Mouse (Mus musculus) cerebellum, adult 8-10 months (tissue): ENCODE measurements at regions not wholly inside any gene's neighbourhood (a gene's known extent, or its start where the extent isn't known, plus 50 kb on each side); places are given as distances from the start of the nearest gene placed in this dataset.
A peak's percentile ranks its signal among the peaks of the same experiment; 100 is the strongest.

ENCODE experiments used
- DNase-seq: peaks from one replicate; pipeline ENCODE4 v3.0.0; 2022

DNA sequence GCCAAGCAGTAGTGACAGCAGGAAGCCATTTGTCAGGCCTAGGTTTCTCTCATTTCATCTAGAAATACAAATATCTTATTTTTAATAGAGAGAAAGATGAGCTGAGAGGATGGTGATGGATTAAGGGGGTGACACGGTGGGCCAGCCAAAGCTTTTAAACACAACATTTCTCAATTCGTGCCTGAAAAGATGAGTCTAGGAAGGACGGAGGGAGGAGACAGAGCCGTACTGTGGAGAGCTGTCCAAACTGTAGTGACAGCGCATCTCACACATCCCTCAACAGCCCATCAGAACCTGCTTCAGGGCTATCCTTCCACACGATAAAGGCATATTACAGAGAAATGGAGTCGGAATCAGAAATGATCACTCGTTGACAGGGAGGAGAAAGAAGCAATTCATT is 848.0 kb downstream of the Slc4a3 start:
- DNase-seq: no peak

DNA sequence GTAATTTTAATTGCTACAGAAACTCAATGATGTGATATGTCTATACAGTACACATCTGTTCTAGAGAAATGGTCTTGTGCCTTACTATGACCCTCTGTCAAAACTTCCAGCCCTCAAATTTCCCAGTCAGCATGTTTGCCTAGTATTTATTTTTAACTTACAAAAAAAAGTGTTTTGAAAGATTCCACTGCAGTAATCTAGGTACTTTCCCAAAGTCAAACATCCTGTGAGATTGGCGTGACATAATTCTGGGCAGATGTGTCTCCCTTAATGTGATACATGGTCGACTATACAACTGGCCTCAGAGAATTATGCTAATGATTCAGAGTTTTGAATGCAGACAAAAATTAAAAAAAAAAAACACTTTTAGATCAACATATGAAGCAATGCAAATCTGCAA is 856.8 kb downstream of the Slc4a3 start:
- DNase-seq: no peak

- no peak for DNase-seq
Observed at GRCm38 (mm10) chr1:76404003-76404402, 857.9 kb downstream of the Slc4a3 start.

GRCm38 (mm10) chr1:76410813-76411212 is 864.7 kb downstream of the Slc4a3 start:
- DNase-seq: no peak

- no peak for DNase-seq
Observed at GRCm38 (mm10) chr1:76420525-76420924, 874.5 kb downstream of the Slc4a3 start.

DNA sequence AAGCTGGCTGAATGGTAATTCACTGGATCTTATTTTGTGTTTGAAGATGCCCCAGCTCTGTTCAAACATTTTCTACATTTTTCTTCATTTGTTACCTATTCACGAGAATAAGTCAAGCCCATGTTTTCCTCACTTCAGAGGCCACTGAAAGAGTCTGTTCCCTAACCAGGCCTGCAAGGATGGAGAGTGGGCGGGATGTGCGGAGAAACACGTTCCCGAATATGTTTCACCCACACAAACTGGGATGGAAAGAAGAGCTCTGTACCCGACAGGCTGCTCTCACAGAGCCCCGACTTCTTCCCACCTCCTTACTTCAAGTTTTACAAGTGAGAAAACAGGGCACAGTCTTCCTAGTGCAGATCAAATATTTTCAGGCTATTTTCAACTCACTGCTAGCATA is 881.4 kb downstream of the Slc4a3 start:
- no peak for DNase-seq

GRCm38 (mm10) chr1:76430041-76430610 is 884.1 kb downstream of the Slc4a3 start:
- DNase-seq: no peak

- DNase-seq: no peak
Observed at GRCm38 (mm10) chr1:76433481-76433941, 887.4 kb downstream of the Slc4a3 start.

DNA sequence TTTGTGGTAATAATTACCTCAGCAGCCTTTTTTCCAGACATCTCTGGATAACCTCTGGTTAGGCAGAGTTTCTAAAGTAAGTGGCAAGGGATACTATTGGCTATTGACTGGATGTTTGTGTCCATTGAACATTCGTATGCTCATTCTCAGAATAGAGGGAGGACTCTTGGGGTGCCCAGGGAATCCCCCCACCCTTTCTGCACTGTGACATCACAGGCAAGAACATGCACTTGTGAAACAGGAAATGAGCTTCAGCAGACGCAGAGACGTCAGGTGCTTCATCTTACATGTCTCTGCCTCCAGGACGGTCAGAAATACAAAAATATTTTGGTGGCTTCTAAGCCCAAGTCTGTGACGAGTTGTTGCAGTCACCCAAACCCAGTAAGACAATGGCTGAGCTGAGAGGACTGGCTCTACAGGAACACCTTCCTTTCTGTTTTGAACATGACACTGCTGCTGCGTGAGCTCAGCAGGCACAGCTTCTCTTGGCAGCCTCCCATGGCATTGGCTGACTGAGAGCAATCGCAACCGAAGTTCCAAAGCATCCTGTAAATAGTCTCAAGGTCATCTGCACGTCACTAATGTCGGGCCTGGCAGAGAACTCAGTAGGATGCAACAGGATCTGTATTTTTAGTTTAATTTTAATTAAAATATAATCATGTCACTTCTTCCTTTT is 904.6 kb downstream of the Slc4a3 start:
- peak; percentile 4 for DNase-seq

GRCm38 (mm10) chr1:76453160-76453710 is 907.2 kb downstream of the Slc4a3 start:
- DNase-seq: no peak

DNA sequence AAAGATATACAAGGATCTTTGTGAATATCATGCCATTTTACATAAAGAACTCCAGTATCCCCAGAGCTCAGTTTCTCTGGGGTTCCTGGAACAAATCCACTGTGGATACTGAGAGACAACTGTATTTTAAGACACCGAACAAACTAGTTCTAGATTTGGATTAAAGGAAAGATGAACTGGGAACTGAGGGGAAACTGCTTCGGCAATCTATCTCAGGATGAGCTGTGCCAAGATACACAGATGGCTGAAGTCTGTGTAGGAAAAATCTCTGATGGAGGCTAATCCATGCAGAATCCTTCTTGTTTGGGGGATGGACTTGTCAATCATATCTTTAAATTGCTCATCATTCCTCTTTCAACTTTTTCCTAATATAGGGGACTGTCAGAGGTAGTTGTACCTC is 920.5 kb downstream of the Slc4a3 start:
- no peak for DNase-seq

DNA sequence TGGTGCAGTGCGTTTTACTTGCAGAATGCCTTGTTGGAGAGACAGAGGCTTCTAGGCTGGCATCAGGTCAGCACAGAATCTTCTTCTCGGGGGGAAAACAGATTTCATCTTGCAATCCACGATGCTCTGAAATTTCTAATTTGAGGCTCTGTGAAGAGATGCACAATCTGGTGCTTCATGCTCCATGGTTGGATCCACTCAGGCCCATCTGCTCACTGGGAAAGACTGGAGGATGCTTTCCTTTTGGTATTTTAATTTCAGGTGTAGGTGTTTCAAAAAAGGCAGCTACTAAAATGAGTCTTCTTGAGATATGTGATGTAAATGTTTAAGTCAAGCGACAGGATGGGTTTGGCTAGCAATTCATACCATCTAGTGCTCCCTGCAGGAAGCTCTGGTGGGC is 938.1 kb downstream of the Slc4a3 start:
- DNase-seq: no peak

- DNase-seq: no peak
Observed at GRCm38 (mm10) chr1:76487481-76487880, 941.4 kb downstream of the Slc4a3 start.

- no peak for DNase-seq
Observed at GRCm38 (mm10) chr1:76489681-76490492, 943.8 kb downstream of the Slc4a3 start.

- no peak for DNase-seq
Observed at GRCm38 (mm10) chr1:76490719-76491118, 944.7 kb downstream of the Slc4a3 start.

DNA sequence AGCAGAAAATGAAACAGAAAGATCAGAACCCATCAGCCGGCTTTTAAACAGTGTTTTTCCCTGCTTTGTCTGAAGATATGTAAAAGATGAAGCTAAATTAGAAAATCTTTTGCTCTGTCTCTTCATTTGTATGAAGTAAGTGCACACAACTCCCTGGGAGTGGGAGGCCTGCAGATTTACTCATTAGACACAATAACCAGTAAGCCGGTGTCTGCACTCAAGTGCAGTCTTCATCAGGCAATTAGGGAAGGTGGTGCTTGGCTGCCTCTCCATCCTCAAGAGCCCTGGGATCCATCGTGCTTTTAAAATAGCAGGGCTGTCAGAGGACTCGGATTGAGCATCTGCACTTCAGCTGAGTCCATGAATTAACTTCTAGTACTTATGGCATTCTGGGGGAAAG is 945.1 kb downstream of the Slc4a3 start:
- DNase-seq: no peak

- DNase-seq: no peak
Observed at GRCm38 (mm10) chr1:76505150-76505549, 959.1 kb downstream of the Slc4a3 start.

- no peak for DNase-seq
Observed at GRCm38 (mm10) chr1:76508821-76509220, 962.8 kb downstream of the Slc4a3 start.

- no peak for DNase-seq
Observed at GRCm38 (mm10) chr1:76509486-76509885, 963.4 kb downstream of the Slc4a3 start.

DNA sequence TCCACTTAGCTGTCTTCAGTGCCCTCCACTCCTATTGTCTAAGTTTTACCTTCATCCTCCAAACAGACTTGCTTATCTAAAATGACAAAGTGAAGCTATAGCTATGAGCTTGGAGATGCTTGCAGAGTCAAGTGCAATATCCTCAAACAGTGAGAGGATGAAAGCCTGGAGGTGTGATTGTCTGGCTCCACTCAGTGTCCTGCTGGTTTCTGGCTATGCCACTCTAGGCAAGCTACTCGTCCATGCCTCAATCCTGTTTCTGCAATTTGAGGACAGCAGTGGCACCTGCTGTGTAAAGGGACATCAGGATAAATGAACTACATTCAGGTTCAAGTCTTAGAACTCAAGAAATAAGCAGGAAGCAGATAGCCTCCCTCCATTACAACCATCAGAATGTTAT is 966.1 kb downstream of the Slc4a3 start:
- DNase-seq: no peak

DNA sequence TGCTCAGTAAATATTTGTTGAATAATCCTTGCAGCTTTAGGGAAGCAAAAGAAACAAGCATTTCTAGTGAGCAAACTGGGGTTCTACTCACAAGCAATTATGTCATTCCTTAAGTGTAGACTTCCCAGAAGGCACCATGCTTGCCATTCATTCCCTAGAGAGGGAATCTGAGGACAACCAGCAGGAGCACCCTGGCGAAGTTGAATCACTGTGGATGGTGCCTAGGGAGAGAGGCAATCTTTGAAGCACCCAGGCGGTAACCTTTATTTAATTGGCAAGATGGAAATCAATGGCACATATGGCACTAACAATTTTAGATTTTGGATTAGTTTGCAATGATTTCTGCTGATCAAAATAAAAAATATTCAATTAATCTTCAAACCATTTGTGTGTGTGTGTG is 967.4 kb downstream of the Slc4a3 start:
- DNase-seq: no peak

GRCm38 (mm10) chr1:76529531-76529930 is 983.5 kb downstream of the Slc4a3 start:
- DNase-seq: no peak

GRCm38 (mm10) chr1:76530342-76530741 is 984.3 kb downstream of the Slc4a3 start:
- no peak for DNase-seq

DNA sequence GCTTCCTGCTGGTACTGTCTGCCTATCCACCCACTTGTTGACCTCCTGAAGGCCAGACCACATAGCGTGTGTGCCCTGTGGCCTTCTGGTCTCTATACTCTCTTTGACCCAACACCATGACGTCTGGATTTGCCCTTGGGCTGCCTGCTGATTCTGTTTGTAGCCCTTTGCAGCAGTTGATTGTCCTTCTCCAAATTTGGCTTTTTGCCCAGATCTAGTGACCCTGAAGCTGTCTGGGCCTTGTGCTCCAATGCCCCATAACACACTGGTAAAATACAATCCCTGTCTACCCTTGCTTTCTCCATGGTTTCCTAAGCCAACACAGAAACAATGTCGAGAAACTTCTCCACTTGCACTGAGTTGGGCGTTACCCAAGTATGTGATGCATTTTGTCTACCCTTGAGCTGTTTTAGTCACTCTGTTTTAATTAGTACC is 979.3 kb downstream of the Epha4 start:
- DNase-seq: no peak
